Mouse (Mus musculus) liver, embryonic 14.5 days (tissue): ENCODE measurements around the gene Hdac4. TPM values are rescaled to one million over a fixed set of nuclear protein-coding genes. Genes with fewer than 3 reads are reported as not detected.
A peak's percentile ranks its signal among the peaks of the same experiment; 100 is the strongest.

Experiments
- ATAC-seq: fragments of 200-750 bp; cut with Nextera tagmentation; 2 replicates; pipeline ENCODE4 v1.8.0; 2017; ENCODE audit warnings: moderate number of reproducible peaks, mild to moderate bottlenecking, moderate library complexity; ENCODE audit not compliant: insufficient read depth
- DNase-seq, 3 experiments: peaks; one replicate each; pipeline ENCODE4 v3.0.0-alpha.2; 2012 to 2013; ENCODE audit warnings: low read depth in 3 of 3, low spot score in 3 of 3
- H3K27ac ChIP-seq: fragments of 300-500 bp; sonication (generic); 2 replicates; pipeline ENCODE4 v1.5.1; 2014; ENCODE audit warnings: moderate library complexity, mild to moderate bottlenecking, control low read depth, inconsistent platforms
- H3K27me3 ChIP-seq: fragments of 300-500 bp; sonication (generic); 2 replicates; pipeline ENCODE4 v1.6.1; 2014; ENCODE audit warnings: mild to moderate bottlenecking, low read length, moderate library complexity; ENCODE audit not compliant: control insufficient read depth, insufficient read depth
- H3K36me3 ChIP-seq: fragments of 300-500 bp; sonication (generic); replicated peaks from 2 replicates; pipeline ENCODE4 v1.6.1; 2014; ENCODE audit warnings: low read depth; ENCODE audit not compliant: control insufficient read depth, insufficient read depth
- H3K4me1 ChIP-seq, 2 experiments: fragments of 200-500 bp in 1 of 2; fragments of 300-500 bp in 1 of 2; sonication (generic) in 1 of 2; replicated peaks; 2 replicates each; pipeline ENCODE4 v1.6.1; 2012 to 2014; ENCODE audit warnings: antibody characterized with exemption in 1 of 2, inconsistent platforms in 1 of 2, low read length in 1 of 2; ENCODE audit not compliant: control insufficient read depth in 2 of 2, insufficient read depth in 2 of 2
- H3K4me2 ChIP-seq: fragments of 300-500 bp; sonication (generic); 2 replicates; pipeline ENCODE4 v1.6.1; 2014; ENCODE audit warnings: low read depth, mild to moderate bottlenecking, control low read depth, moderate library complexity
- H3K4me3 ChIP-seq, 2 experiments: fragments of 200-500 bp in 1 of 2; fragments of 300-500 bp in 1 of 2; sonication (generic) in 1 of 2; 2 replicates each; pipeline ENCODE4 v1.5.1; 2012 to 2014; ENCODE audit warnings: low read depth in 2 of 2, low read length in 2 of 2, mild to moderate bottlenecking in 2 of 2, control low read depth in 1 of 2, inconsistent platforms in 1 of 2, moderate library complexity in 1 of 2; ENCODE audit not compliant: insufficient read depth in 1 of 2
- H3K9ac ChIP-seq: fragments of 300-500 bp; sonication (generic); replicated peaks from 2 replicates; pipeline ENCODE4 v1.6.1; 2014; ENCODE audit warnings: mild to moderate bottlenecking, control low read depth, moderate library complexity
- H3K9me3 ChIP-seq: fragments of 300-500 bp; sonication (generic); 2 replicates; pipeline ENCODE4 v1.6.1; 2016; ENCODE audit warnings: low read length, mixed read lengths; ENCODE audit not compliant: control insufficient read depth
- CTCF ChIP-seq: IDR thresholded peaks from 2 replicates; pipeline ENCODE4 v1.5.1; 2016; ENCODE audit warnings: antibody characterized with exemption, low read depth, control low read depth
- EP300 ChIP-seq: IDR thresholded peaks from 2 replicates; pipeline ENCODE4 v1.6.1; 2016; ENCODE audit warnings: antibody characterized with exemption, low read depth
- WGBS: fragments of 180-500 bp; shearing (Covaris S2); extraction: QIAGEN DNeasy Blood & Tissue Kit; methylation state at CpG from one replicate; pipeline ENCODE4 v1.1.7; 2014; ENCODE audit not compliant: insufficient replicate concordance; 5-methylcytosine and 5-hydroxymethylcytosine counted together
- polyA plus RNA-seq, 2 experiments: library from polyadenylated mRNA; depleted of rRNA in 1 of 2; stranded (reverse) in 1 of 2; unstranded in 1 of 2; fragments of >200 nt; fragmentation: Nextera tagmentation in 1 of 2; extraction: Ambion mirVana in 1 of 2; gene quantifications; 2 replicates each; pipeline versions ENCODE4 v1.2.1 to v1.2.3; 2012 to 2014

The Hdac4 gene
- polyA plus RNA-seq, 2 experiments, result 1.5 to 3.1 TPM

GRCm38 (mm10) chr1:92103971-92104370 lies 91.5 kb downstream of the Hdac4 start:
- Histone ChIP-seq H3K36me3 (no peaks in the 10 kb centered on the region), H3K9me3 (no peaks in the 10 kb centered on the region), H3K27me3 (no peaks in the 10 kb centered on the region), H3K4me1 (peaks cover 0 to 10% of the 10 kb centered on the region in 2 experiments; a peak in 2 of 4 replicates), H3K9ac (no peak overlapping the region), H3K4me2 (no peak overlapping the region), H3K4me3 (no peak overlapping the region), H3K27ac (no peak overlapping the region)
- TF ChIP-seq EP300 (no peak), CTCF (no peak)
- ATAC-seq (no peak), DNase-seq (no peak)

- TF ChIP-seq EP300 (no peak), CTCF (no peak)
- Histone ChIP-seq H3K4me1 (peaks cover 0 to 10% of the 10 kb centered on the region in 2 experiments; a peak in 2 of 4 replicates), H3K27ac (no peak overlapping the region), H3K36me3 (no peaks in the 10 kb centered on the region), H3K4me3 (no peak overlapping the region), H3K9ac (no peak overlapping the region), H3K27me3 (no peaks in the 10 kb centered on the region), H3K9me3 (no peaks in the 10 kb centered on the region), H3K4me2 (no peak overlapping the region)
- no peak for DNase-seq
- ATAC-seq, result no peak
- WGBS, result 56% methylated on average over 3 of the region's 3 CpGs
These were observed 92.1 kb downstream of the Hdac4 start for GRCm38 (mm10) chr1:92103377-92103776.

GRCm38 (mm10) chr1:92102825-92103224 lies 92.7 kb downstream of the Hdac4 start:
- no peak for ATAC-seq
- Histone ChIP-seq H3K4me3 (no peak overlapping the region), H3K9me3 (no peaks in the 10 kb centered on the region), H3K36me3 (no peaks in the 10 kb centered on the region), H3K27me3 (no peaks in the 10 kb centered on the region), H3K9ac (no peak overlapping the region), H3K4me2 (no peak overlapping the region), H3K27ac (no peak overlapping the region), H3K4me1 (peaks cover 0 to 10% of the 10 kb centered on the region in 2 experiments; a peak in 2 of 4 replicates)
- no peak for TF ChIP-seq CTCF
- no peak for TF ChIP-seq EP300
- WGBS, result 70% methylated on average over 1 of the region's 1 CpGs
- no peak for DNase-seq

- DNase-seq, result no peak
- Histone ChIP-seq H3K9ac (no peak overlapping the region), H3K9me3 (no peaks in the 10 kb centered on the region), H3K27ac (no peak overlapping the region), H3K36me3 (no peaks in the 10 kb centered on the region), H3K4me1 (peaks cover 0 to 8% of the 10 kb centered on the region in 2 experiments; a peak in 2 of 4 replicates), H3K4me3 (no peak overlapping the region), H3K4me2 (no peak overlapping the region), H3K27me3 (no peaks in the 10 kb centered on the region)
- ATAC-seq, result no peak
- 74% methylated on average over 4 of the region's 4 CpGs for WGBS
- no peak for TF ChIP-seq EP300
- TF ChIP-seq CTCF, result peak; percentile 9; the same call in 1 of the 2 replicates
These were observed 95.1 kb downstream of the Hdac4 start for GRCm38 (mm10) chr1:92100371-92100891.

GRCm38 (mm10) chr1:92099964-92100363 lies 95.5 kb downstream of the Hdac4 start:
- Histone ChIP-seq H3K4me3 (no peak overlapping the region), H3K27me3 (no peaks in the 10 kb centered on the region), H3K4me1 (peaks cover 0 to 8% of the 10 kb centered on the region in 2 experiments; a peak in 2 of 4 replicates), H3K9ac (no peak overlapping the region), H3K9me3 (no peaks in the 10 kb centered on the region), H3K36me3 (no peaks in the 10 kb centered on the region), H3K4me2 (no peak overlapping the region), H3K27ac (no peak overlapping the region)
- DNase-seq (no peak), ATAC-seq (no peak)
- TF ChIP-seq CTCF (no peak), EP300 (no peak)
- WGBS, result 67% methylated on average over 4 of the region's 4 CpGs
